Mouse (Mus musculus) erythroid progenitor cell, adult 5-6 weeks (primary cell): ENCODE data around the gene Nutm1. TPM values are rescaled to one million over a fixed set of nuclear protein-coding genes. Genes with fewer than 3 reads are reported as not detected.
A peak's percentile ranks its signal among the peaks of the same experiment; 100 is the strongest.

Experiments used
- ATAC-seq: replicated peaks from 2 replicates; pipeline ENCODE4 v1.8.0; 2016; ENCODE audit warnings: moderate number of reproducible peaks, mild to moderate bottlenecking, moderate TSS enrichment, inconsistent platforms; ENCODE audit not compliant: poor library complexity, low FRiP score, severe bottlenecking
- total RNA-seq, 2 experiments: library from RNA; stranded (forward) in 1 of 2; stranded (reverse) in 1 of 2; fragments of 150-400 nt in 1 of 2; fragments of 186-747, 209-891 nt in 1 of 2; gene quantifications; 2 replicates each; pipeline versions ENCODE4 v1.2.3 to v1.2.4; 2015 to 2017; ENCODE audit warnings: low replicate concordance in 2 of 2

Gene Nutm1
- total RNA-seq, 2 experiments from 2014 or later: not detected

DNA sequence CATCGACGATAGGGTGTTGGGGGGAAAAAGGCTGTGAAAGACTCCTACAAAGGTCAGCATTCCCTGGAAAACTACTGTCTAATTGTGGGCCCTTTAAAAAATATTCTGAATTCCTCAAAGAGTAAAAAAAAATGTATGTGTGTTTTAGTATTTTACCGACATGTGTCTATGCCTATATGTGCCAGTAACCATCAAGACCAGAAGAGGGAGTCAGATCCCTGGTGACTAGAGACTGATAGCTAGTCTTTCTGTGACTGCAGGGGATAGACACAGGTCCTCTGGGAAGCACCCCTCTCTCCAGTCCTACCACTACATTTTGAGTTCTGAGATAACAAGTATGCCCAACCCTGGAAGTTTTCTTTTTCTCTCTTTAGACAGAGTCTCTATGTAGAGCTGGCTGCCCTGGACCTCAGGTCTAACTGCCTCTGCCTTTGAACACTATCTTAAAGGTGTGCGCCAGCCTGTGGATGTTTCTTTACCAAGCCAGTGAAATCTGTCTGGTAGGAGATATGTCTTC, 3.7 kb upstream of the Nutm1 start:
- ATAC-seq: no peak

DNA sequence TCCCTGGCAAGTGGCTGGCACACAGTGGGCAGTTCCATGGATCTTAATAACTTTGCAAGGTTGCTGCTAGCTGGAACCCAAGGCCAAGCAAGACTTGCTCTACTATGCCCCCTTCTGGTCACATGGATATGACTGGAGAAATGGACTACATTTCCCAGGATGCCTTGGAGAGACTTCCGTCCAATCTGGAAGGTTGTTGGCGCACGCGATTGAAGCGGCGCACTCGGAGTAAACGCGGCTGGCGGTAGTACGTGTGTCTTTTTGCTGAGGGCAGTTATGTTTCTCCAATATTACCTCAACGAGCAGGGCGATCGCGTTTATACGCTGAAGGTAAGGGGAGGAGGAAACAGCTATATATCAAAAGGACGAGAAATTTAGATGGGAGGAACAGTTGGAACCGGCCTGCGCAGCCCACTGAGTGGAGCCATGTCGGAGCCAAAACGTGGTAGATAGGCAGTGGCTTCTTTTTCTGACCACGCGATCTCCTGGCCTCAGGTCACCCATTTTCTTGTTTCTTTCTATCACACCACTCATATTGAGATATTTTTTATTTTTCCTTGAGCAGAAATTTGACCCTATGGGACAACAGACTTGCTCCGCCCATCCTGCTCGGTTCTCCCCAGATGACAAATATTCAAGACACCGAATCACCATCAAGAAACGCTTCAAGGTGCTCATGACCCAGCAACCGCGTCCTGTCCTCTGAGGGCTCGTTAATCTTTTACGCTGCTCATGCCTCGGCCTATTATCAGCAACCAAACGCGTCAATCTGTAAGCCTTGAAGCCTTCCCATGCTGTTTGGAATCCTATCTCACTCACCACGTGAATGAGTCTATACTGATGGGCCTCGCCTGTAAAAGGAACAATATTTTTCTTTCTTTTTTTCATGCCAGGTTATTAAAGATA, 2.9 kb upstream of the Nutm1 start, which contains the start of gene Nop10:
Nop10 (plus strand) TSS at position 179 of the 906 bp plus-strand sequence.
- ATAC-seq: peak; percentile 76

DNA sequence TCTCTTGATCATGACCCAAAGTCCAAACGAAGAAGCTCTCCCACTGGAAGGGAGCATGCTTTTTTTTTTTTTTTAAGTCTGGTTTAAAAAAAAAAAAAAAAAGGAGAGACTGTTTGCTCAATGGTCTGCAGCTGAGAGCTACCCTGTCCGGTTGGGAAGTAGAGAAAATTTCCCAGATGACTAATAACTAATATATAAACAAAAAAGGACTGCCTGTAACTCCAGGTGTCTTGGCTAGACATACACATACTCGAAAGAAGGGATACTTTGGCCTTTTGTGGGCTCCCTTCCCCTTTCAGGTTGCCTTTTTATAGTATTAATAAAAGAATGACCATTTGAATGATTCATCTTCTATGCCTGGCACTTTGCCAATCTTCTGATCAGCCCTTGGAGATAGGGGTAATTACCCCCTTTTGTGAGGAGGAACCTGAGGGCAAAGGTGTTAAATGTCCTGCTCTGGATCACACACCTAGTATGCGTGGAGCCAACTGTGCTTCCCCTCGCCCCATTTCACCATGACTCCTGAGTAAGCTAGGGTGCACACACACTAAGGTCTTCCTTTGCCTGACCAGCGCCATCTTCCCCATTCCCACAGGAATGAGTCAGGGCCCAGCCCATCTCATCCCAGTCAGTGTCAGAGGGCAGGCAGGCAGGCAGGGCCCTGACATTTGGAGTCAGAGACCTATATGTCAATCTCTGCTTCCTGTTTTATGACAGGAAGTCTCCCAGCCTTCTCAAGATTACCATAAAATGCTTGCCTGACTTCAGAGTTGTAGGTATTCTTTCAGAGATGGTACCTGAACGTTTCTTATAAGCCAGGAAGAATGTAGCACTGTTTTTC, 4.2 kb downstream of the Nutm1 start:
- ATAC-seq: no peak

DNA sequence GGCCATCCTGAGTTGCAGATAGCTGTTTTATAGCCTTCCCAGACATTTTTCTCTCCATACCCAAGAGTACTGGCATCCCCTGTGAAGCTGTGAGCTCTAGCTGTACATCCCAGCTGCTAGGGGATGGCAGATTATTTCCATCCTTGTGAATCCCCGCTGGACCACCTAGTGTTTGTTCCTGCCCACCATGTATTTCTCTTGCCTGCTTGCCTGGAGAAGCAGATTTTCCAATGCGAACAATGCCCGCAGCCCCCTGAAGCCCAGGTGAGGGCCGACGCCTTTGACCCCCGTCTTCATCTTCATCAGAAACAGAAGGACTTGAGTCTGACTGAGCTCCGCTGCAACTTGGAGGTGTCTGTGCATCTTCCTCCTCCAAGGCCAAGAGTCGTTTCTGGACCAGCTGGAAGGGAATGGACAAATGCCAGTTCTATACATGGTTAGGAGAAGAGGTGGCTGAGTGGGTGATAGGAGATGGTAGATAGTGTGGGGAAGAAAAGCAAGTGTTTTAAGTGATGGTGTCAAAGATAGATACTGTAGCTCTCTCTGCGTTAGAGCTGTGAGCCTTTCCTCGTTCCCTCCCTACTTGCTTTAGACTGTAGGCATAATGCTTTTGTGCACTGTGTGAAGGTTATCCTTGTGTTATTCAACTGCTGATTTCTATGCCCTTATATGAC, 9.2 kb downstream of the Nutm1 start:
- ATAC-seq: no peak

DNA sequence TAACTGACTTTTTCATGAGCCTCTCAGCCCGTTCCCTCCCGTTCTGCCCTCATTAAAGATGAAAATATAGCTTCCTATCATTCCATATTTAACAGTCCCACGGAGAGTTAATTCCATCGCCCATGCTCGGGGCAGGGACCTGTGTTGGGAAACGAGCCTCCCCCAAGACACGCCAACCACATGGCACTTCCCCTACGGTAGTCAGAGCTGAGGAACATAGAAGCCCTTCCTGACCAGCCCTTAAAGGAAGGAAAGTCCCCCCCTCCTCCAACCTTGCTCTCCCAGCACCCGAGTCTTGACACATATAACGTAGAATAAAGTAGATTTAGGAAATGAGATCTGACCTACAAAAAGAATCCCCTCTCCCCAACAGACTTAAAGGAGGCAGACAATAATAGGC, 11.8 kb downstream of the Nutm1 start:
- ATAC-seq: no peak

DNA sequence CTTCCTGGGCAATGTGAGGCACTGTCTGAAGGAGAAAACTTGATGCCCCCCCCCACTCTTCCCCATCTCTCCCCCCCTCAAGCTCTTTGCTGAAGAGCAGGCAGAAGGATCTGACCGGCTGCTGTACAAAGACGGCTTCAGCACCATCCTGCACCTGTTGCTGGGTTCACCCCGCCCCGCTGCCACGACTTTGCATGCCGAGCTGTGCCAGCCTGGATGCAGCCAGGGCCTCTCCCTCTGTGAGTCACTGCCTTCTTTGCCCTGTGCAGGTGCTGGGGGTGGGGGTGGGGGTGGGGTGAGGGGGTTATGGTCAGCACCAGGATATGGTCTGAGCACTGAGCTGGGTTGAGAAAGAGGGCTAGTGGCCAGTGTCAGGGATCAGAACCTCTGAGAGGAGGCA, 12.9 kb downstream of the Nutm1 start:
- ATAC-seq: no peak

DNA sequence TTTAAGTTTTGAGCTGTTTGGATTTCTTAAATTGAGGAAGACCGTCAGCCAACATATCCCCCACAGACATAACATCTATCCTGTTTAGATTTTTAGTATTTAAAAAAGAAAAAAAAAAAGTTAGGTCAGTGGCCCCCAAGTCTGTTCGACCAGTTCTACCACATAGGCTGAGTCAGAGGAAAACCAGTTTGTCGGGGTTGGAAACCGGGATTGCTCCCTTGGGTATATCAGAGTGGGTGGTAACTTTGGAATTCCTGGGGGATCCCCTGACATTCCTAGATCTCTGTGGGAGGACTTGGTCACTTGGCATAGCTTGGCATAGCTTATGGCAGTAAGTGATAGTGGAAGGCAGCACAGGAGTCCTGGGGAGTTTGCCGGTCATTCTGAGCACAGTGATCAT, 13.8 kb downstream of the Nutm1 start:
- ATAC-seq: no peak

DNA sequence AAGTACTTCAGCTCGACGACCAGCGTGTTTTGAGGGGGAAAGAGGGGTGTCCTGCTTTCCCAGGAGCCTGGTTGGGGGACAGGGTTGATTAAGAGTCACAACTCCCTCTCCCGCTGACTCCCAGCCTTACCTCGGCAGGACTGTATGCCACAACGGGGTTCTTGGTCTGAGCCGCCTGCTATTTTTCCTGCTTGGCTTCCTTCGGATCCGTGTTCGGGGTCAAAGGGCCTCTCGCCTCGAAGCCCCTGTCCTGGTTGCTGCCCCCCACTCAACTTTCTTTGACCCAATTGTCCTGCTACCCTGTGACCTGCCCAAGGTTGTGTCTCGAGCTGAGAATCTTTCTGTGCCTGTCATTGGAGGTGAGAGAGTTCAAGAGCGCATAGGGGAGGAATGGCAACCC, 17.3 kb downstream of the Nutm1 start:
- ATAC-seq: no peak

DNA sequence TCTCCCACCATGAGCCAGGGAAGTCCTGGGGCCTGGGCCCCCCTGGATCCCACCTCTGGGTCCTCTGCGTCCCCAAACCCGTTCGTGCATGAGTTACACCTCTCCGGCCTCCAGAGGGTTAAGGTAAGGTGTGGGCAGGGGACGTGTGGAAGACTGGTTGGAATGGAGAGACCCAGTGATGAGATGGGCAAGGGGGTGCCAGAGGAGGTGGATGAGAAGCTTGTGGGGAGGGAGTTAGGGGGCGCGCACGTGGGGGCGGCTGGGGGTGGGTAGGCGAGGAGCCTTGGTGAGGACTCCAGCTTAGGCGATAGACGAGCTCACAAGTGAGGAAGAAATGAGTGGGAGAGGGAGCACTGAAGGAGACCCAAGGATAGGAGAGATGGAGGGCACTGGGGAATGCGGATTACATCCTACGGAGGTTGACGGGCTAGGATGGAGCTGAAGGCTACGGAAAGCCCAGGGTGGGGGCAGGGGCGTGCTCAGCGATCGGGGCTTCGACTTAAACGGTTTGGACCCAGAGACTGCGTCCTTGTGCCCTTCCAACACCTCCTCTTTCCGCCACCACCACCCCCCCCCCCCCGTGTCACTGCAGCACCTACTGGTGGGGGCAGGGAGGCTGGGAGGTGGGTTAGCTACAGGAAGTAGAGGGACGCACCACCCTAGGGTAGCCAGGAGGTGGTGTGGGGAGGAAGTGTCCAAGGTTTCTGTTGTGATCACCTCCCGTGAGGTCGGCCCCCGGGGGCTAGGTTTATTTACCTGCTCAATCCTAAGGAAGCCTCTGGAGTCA, 19.0 kb downstream of the Nutm1 start:
- no peak for ATAC-seq

DNA sequence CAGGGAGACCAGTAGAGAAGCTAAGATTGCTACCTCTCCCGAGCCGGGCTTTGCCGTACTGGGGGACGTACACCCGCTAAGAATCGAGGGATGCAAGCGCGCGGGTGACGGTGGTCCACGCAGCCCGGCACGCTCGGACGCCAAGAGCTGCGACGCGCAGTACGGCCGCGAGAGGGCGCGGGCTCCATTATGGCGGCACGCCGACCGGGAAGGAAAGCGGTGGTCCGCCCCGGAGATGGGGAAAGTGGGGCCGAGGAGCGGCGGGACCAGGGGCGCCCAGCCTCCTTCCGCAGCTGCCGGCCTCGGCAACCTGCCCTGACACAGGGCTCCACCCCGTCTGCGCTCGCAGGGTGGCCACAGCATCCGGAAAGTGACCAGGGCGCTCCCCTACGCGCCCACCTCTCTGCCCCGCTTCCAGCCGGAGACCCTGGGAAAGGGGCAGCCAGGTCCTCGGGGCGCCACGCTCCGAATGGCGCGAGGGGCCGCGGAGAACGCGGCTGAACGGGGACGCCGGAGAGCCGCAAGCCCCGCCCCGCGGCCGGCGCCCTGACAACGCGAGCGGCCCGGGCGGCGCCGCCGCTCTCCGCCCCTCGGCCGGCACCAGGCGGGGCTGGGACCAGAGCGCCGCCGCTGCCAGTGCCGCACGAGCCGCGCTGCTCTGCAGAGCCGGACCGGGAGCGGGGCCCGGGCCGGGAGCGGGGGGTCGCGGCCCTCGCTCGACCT, 19.7 kb downstream of the Nutm1 start, which contains the start of gene Lpcat4:
Lpcat4 (plus strand) TSS at position 257 of the 723 bp plus-strand sequence.
- peak; percentile 88 for ATAC-seq

DNA sequence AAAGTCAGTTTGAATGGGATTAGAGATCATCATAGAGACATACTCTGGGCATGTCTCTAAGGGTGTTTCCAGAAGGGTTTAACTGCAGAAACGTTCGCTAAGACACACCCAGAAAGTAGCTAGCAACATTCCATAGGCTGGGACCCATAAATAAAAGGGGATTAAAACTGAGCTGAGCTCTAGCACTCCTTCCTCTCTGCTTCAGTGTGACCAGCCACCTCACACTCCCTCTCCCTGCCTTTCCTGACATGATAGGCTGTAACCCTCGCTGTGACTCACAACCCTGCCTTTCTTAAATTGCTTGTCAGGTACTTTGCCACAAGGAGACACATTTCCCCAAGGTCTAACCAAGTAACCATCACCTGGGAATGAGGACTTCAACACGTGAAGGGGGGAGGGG, 21.1 kb downstream of the Nutm1 start:
- ATAC-seq: no peak

DNA sequence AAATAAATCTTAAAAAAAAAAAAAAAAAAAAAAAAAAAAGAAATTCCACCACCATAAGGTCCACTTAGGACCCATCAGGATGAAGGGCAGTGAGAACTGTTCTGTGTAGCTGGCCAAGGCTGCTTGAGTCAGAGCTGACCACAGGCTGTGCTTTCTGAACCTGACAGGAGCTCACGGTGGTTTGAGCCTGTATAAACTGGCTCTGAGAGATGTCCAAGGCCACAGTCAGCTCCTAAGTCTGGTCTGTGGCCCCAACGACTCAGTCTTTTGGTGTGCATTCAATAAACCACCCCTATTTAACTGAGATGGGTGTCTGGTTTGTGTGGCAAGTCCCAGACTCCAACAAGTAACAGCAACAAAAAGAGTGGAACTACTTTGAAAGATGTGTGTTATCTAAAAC, 22.5 kb downstream of the Nutm1 start:
- no peak for ATAC-seq

DNA sequence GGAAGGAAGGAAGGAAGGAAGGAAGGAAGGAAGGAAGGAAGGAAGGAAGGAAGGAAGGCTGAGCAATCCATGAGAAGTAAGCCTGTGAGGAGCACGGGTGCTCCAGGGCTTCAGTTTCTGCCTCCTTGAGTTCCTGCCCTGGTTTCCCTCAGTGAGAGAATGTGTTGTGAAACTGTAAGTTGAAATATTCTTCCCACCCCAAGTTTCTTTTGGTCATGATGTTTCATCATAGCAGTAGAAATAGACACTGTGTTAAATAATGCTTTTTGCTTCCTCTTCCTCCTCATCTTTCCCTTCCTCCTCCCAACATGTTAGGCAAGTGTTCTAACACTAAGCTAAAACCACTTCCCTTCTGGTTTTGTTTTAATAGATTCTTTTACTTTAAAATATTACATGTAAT, 26.5 kb downstream of the Nutm1 start:
- ATAC-seq: no peak

DNA sequence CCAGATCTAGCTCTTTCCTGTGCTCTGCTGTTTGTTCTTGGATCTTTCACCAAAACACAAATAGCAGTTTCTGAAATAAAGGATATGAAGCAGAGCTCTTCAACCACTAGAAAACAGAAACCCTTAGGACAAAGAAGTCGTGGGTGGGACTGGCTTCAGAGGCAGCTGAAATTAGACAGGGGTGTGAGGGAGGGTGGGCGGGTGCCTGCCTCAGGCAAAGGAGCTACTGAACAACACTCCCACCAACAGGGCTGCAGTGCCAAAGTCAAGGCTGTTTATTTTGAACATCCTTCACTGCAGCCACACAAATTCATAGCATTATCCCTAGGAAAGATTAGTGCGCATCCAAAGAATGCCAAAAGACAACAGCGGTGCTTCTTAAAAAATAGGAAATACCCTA, 34.7 kb downstream of the Nutm1 start:
- no peak for ATAC-seq

DNA sequence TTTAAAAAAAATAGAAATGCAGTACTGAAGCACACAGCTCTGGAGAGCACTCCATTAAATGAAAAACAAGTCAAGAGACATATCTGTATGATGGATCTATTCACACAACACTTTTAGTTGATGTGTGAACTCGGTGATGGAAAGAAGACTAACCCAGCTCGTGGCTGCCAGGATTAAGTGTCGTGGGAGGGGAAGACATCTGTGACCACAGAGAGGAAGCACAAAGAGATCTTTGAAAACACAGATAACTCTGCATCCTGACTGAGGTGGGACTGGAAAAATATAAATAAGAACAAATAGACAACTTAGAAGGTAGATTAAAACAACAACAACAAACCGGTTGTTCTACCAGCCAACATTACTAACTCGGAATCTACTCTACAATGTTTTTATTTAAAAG, 36.5 kb downstream of the Nutm1 start:
- no peak for ATAC-seq

DNA sequence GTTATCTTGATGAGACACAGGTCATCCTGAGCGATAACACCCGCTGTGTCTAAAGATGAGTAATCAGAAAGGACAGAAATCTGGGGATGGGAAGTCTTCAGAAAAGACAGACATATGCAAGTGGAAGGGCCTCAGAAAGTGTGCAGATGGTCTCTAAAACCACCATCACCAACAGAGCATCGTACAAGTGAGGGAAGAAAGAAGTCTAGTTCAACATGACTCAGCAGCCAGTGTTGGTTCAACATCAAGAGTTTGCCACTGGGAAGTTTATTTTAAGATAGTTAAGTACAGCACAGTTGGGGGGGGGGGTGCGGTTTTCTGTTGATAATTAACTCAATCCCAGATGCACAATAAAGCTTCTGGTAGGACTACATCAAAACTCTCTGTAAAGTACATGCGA, 38.2 kb downstream of the Nutm1 start:
- ATAC-seq: no peak

DNA sequence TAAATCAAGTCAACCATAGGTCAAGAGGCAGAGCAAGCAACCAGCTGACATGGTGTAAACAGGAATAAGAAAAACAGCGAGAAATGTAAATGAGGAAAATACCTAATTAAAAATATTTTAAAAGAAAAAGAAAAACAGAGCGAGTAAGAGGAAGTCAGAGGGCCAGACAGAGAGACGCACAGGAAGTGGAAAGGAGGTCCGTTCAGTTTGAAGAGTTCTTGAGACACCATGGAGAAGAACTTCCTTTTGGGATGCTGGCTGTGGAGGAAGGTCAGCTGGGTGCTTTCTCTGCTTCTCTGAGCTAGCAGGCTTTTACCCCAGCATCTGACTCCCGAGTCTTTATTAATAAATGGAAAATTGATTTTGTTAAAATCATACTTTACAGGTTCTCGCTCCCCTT, 41.5 kb downstream of the Nutm1 start:
- no peak for ATAC-seq

DNA sequence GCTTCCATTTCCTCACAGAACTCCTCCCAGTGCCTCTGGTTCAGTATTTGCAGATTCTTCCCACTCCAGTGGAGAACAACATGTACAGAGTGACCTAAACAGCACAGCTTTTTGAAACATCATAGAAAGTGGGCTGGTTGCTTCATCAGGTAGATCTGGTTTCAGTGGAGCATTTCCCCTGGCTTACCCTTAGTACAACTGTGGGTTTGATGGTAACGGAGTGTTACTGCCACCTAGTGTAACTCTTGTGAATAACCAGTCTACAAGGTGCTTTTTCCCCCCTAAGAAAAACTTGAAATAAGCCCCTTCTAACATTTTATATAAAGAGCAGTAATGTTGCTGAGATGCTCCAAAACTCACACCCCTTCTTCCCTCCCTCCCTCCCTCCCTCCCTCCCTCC, 43.1 kb downstream of the Nutm1 start:
- ATAC-seq: no peak

DNA sequence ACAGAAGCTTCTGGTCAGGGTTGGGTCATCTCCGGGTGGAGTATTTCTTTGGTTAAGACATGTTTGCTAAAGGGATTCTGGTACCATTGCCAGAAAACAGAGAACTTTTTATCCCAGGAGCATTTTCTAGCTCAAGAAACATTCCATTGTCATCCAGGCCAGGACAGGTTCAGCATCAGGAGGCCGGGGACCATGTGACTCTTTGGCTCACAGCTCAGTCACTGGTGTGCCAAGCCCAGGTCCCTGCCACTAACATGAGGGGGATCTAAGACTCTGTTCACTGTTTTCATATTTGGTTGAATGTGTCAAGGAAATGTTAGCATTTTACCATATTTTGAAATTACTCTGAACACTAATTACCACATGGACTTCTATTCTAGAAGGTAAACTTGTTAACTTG, 48.4 kb downstream of the Nutm1 start:
- no peak for ATAC-seq
